Mouse (Mus musculus) cortical plate, adult 2 months (tissue): ENCODE data around the gene Adh6b.

Experiments used
- CTCF ChIP-seq: fragments of 200-500 bp; IDR thresholded peaks from 2 replicates; pipeline ENCODE4 v1.5.1; 2011; ENCODE audit warnings: mild to moderate bottlenecking, control low read depth, low read length; ENCODE audit not compliant: insufficient read depth; ENCODE audit errors: extremely low read depth
- POLR2A ChIP-seq: fragments of 200-500 bp; IDR thresholded peaks from 2 replicates; pipeline ENCODE4 v1.6.1; 2011; ENCODE audit warnings: mild to moderate bottlenecking, low read length, control low read depth; ENCODE audit not compliant: insufficient read depth; ENCODE audit errors: extremely low read depth

DNA sequence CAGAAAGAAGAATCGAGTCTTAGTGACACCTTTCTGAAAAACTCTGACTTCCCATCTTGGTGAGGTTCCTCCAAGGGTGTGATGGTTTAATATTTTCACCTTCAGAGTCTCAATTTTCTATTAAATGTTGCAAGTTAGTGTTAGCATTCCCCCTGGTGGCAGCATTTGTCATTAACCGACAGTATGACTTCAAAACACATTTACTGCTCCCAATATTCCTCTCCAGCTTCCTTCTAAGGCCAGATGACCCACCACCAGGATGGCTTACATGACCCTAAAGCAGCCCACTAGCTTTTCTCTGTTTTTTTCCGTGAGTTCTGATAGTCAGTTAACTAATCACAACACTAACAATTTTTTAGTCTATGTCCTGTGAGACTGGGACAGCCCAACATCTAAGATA is 63.8 kb downstream of the Adh6b start:
- TF ChIP-seq POLR2A (no peak), CTCF (no peak)
